In genomic region chr6:42354076-42355019, GRCm38 (mm10) we compare ENCODE assay signal across 9 mouse cellular contexts. TPM values are rescaled to one million over a fixed set of nuclear protein-coding genes. Genes with fewer than 3 reads are reported as not detected.
DNase-seq lines count a peak whose midpoint lies in the region; ATAC-seq and TF ChIP-seq lines count a peak whose summit lies in the region.
"Had no signal": no experiment of that assay in that cellular context is flagged by ENCODE, and none has a peak within 500 bp of the region (broad histone marks: within the 10 kb centered on the region; RNA-seq: fewer than 3 reads in every experiment).

No protein-coding gene starts in this region.

- no peaks in the 10 kb centered on the region for H3K27me3 ChIP-seq in liver, embryonic 12.5 days (replicated peaks)
- H3K27me3 ChIP-seq in stomach, postnatal 0 days (ENCODE audit: control insufficient read depth, insufficient read depth, low read length), result no peaks in the 10 kb centered on the region
- H3K27me3 ChIP-seq: neural tube, embryonic 12.5 days had no signal

- ATAC-seq in CD4-positive, CD25-positive, alpha-beta regulatory T cell, adult 4 months, result no peak
- no peak for ATAC-seq in liver, embryonic 12.5 days
- ATAC-seq in stomach, postnatal 0 days (ENCODE audit: low FRiP score, low TSS enrichment), result no peak

- peaks cover 60% of the 10 kb centered on the region for H3K36me3 ChIP-seq in liver, embryonic 12.5 days
- H3K36me3 ChIP-seq in stomach, postnatal 0 days (ENCODE audit: control insufficient read depth, insufficient read depth, low read length), result peaks cover 23% of the 10 kb centered on the region

- WGBS in liver, embryonic 12.5 days (ENCODE audit: insufficient replicate concordance), result 16% methylated on average over 11 of the region's 11 CpGs
- 40% methylated on average over 11 of the region's 11 CpGs for WGBS in stomach, postnatal 0 days

- 0 out of 2 replicates have a peak overlapping the region, but pooled peaks have one; percentile 12 for H3K9ac ChIP-seq in liver, embryonic 12.5 days
- H3K9ac ChIP-seq in stomach, postnatal 0 days (ENCODE audit: low read length), result no peak overlapping the region
- H3K9ac ChIP-seq: neural tube, embryonic 12.5 days had no signal

- no peak for TF ChIP-seq CTCF in embryonic fibroblast, embryonic 13.5 days (IDR thresholded peaks at IDR 0.05; ENCODE audit: borderline replicate concordance, insufficient read depth, low read length)
- TF ChIP-seq CTCF in stomach, postnatal 0 days (IDR thresholded peaks at IDR 0.05; ENCODE audit: low read depth), result no peak

- intact Hi-C loops in left cerebral cortex, postnatal 4 days (cut with DNase I), result no loop called here

- peak overlapping the region; percentile 90; the same call in 1 of the 2 replicates for H3K27ac ChIP-seq in embryonic fibroblast, embryonic 13.5 days (ENCODE audit: insufficient read depth, low read length)
- H3K27ac ChIP-seq in liver, embryonic 12.5 days, result peak overlapping the region; percentile 63; the same call in 1 of the 2 replicates
- H3K27ac ChIP-seq in stomach, postnatal 0 days (replicated peaks), result 0 out of 2 replicates have a peak overlapping the region, but pooled peaks have one; percentile 1
- H3K27ac ChIP-seq: neural tube, embryonic 12.5 days had no signal

- TF ChIP-seq EP300 in stomach, postnatal 0 days (optimal IDR thresholded peaks at IDR 0.05), result no peak

- peak overlapping the region; percentile 95 for H3K4me2 ChIP-seq in liver, embryonic 12.5 days
- peak overlapping the region; percentile 1; the same call in 1 of the 2 replicates for H3K4me2 ChIP-seq in stomach, postnatal 0 days (replicated peaks; ENCODE audit: low read depth)
- H3K4me2 ChIP-seq: neural tube, embryonic 12.5 days had no signal

- no peak for TF ChIP-seq POLR2A in embryonic fibroblast, embryonic 13.5 days (IDR thresholded peaks at IDR 0.05; ENCODE audit: low read depth, low read length)

- H3K4me3 ChIP-seq in embryonic fibroblast, embryonic 13.5 days (ENCODE audit: insufficient read depth, low read length), result peak overlapping the region; percentile 90
- H3K4me3 ChIP-seq in liver, embryonic 12.5 days, result peak overlapping the region; percentile 21
- no peak overlapping the region for H3K4me3 ChIP-seq in stomach, postnatal 0 days (ENCODE audit: low read depth, low read length)
- H3K4me3 ChIP-seq: neural tube, embryonic 12.5 days had no signal

- H3K4me1 ChIP-seq in embryonic fibroblast, embryonic 13.5 days (ENCODE audit: control insufficient read depth, insufficient read depth, low read length), result peaks cover 26% of the 10 kb centered on the region
- H3K4me1 ChIP-seq in liver, embryonic 12.5 days, result peaks cover 58% of the 10 kb centered on the region
- peaks cover 15% of the 10 kb centered on the region for H3K4me1 ChIP-seq in stomach, postnatal 0 days (replicated peaks; ENCODE audit: control insufficient read depth, insufficient read depth)

- peak; percentile 23 for DNase-seq in CD4-positive, CD25-positive, alpha-beta regulatory T cell, adult 2 months (ENCODE audit: low read depth, low spot score)
- DNase-seq in left cerebral cortex, postnatal 4 days, result peak; percentile 17
- no peak for DNase-seq in left cerebral cortex, adult 11 months (ENCODE audit: low spot score)
- peak; percentile 39 for DNase-seq in stomach, postnatal 0 days (ENCODE audit: low spot score)
- DNase-seq in layer of hippocampus, adult 8-10 months (ENCODE audit: low spot score in 2 of 2), result no peak

- H3K9me3 ChIP-seq in liver, embryonic 12.5 days (replicated peaks), result no peaks in the 10 kb centered on the region
- H3K9me3 ChIP-seq in stomach, postnatal 0 days (ENCODE audit: control insufficient read depth, low read length), result no peaks in the 10 kb centered on the region
- H3K9me3 ChIP-seq: neural tube, embryonic 12.5 days had no signal

RNA-seq across cellular contexts. Expression of gene Zyx, which starts 4.9 kb away (rescaled TPM):
- polyA plus RNA-seq in CD4-positive, CD25-positive, alpha-beta regulatory T cell, adult 4 months (2017; shearing (Covaris generic)), result 10 to 100 TPM; 37.2 to 50.6 TPM
- total RNA-seq in left cerebral cortex, postnatal 4 days (2021), result 10 to 100 TPM; 43.9 to 49.8 TPM
- 250 and 305 TPM in 2 replicates for polyA plus RNA-seq in embryonic fibroblast, embryonic 13.5 days (2011; ENCODE audit: insufficient read length, low read depth, missing spikeins)
- 66.3 and 66.5 TPM in 2 replicates for polyA plus RNA-seq in liver, embryonic 12.5 days (2016; fragmentation: Nextera tagmentation; extraction: Ambion mirVana)
- polyA plus RNA-seq in stomach, postnatal 0 days (2015; fragmentation: Nextera tagmentation; extraction: Ambion mirVana), result 60.5 and 68.0 TPM in 2 replicates
- 10 to 100 TPM; 36.5 to 52.5 (median 44.5) TPM for total RNA-seq in layer of hippocampus, adult 8-10 months (2022)

RNA-seq across cellular contexts. Expression of gene Epha1, which starts 18.7 kb away (rescaled TPM):
- polyA plus RNA-seq in CD4-positive, CD25-positive, alpha-beta regulatory T cell, adult 4 months (2017; shearing (Covaris generic)), result 1 to 10 TPM in 1 of 2 experiments, under 1 TPM in 1; 0.98 to 1.2 TPM
- total RNA-seq in left cerebral cortex, postnatal 4 days (2021), result under 1 TPM; 0.14 to 0.18 TPM
- polyA plus RNA-seq in embryonic fibroblast, embryonic 13.5 days (2011; ENCODE audit: insufficient read length, low read depth, missing spikeins), result 2.1 and 5.2 TPM in 2 replicates
- polyA plus RNA-seq in liver, embryonic 12.5 days (2016; fragmentation: Nextera tagmentation; extraction: Ambion mirVana), result 2.6 and 3.4 TPM in 2 replicates
- polyA plus RNA-seq in stomach, postnatal 0 days (2015; fragmentation: Nextera tagmentation; extraction: Ambion mirVana), result 19.9 and 20.1 TPM in 2 replicates
- under 1 TPM; 0.14 to 0.36 (median 0.15) TPM for total RNA-seq in layer of hippocampus, adult 8-10 months (2022)

RNA-seq across cellular contexts. Expression of gene Fam131b, which starts 29.9 kb away (rescaled TPM):
- polyA plus RNA-seq in CD4-positive, CD25-positive, alpha-beta regulatory T cell, adult 4 months (2017; shearing (Covaris generic)), result not detected
- 10 to 100 TPM; 83.4 to 92.0 TPM for total RNA-seq in left cerebral cortex, postnatal 4 days (2021)
- 5.7 and 6.7 TPM in 2 replicates for polyA plus RNA-seq in embryonic fibroblast, embryonic 13.5 days (2011; ENCODE audit: insufficient read length, low read depth, missing spikeins)
- polyA plus RNA-seq in liver, embryonic 12.5 days (2016; fragmentation: Nextera tagmentation; extraction: Ambion mirVana), result not detected in 2 replicates
- polyA plus RNA-seq in stomach, postnatal 0 days (2015; fragmentation: Nextera tagmentation; extraction: Ambion mirVana), result 0.10 and 0.12 TPM in 2 replicates
- total RNA-seq in layer of hippocampus, adult 8-10 months (2022), result 10 to 100 TPM; 72.3 to 80.0 (median 75.9) TPM

RNA-seq across cellular contexts. Expression of gene Tas2r143, which starts 45.7 kb away (rescaled TPM):
- polyA plus RNA-seq in CD4-positive, CD25-positive, alpha-beta regulatory T cell, adult 4 months (2017; shearing (Covaris generic)), result not detected
- not detected for total RNA-seq in left cerebral cortex, postnatal 4 days (2021)
- not detected in 2 replicates for polyA plus RNA-seq in embryonic fibroblast, embryonic 13.5 days (2011; ENCODE audit: insufficient read length, low read depth, missing spikeins)
- polyA plus RNA-seq in liver, embryonic 12.5 days (2016; fragmentation: Nextera tagmentation; extraction: Ambion mirVana), result not detected in 2 replicates
- polyA plus RNA-seq in stomach, postnatal 0 days (2015; fragmentation: Nextera tagmentation; extraction: Ambion mirVana), result not detected in 2 replicates
- total RNA-seq in layer of hippocampus, adult 8-10 months (2022), result not detected
- polyA plus RNA-seq: neural tube, embryonic 12.5 days had no signal

RNA-seq across cellular contexts. Expression of gene Tas2r135, which starts 50.9 kb away (rescaled TPM):
- polyA plus RNA-seq in CD4-positive, CD25-positive, alpha-beta regulatory T cell, adult 4 months (2017; shearing (Covaris generic)), result not detected
- total RNA-seq in left cerebral cortex, postnatal 4 days (2021), result under 1 TPM in 1 of 2 experiments, not detected in 1; 0.36 TPM
- polyA plus RNA-seq in embryonic fibroblast, embryonic 13.5 days (2011; ENCODE audit: insufficient read length, low read depth, missing spikeins), result not detected in 2 replicates
- not detected in 2 replicates for polyA plus RNA-seq in liver, embryonic 12.5 days (2016; fragmentation: Nextera tagmentation; extraction: Ambion mirVana)
- not detected in 2 replicates for polyA plus RNA-seq in stomach, postnatal 0 days (2015; fragmentation: Nextera tagmentation; extraction: Ambion mirVana)
- under 1 TPM in 1 of 4 experiments, not detected in 3; 0.29 TPM for total RNA-seq in layer of hippocampus, adult 8-10 months (2022)
- polyA plus RNA-seq: neural tube, embryonic 12.5 days had no signal

Comparison
In these comparisons a context has a peak if more than half of its experiments do, and no peak if none do; other contexts are left out.
1. DNase-seq: peak in CD4-positive, CD25-positive, alpha-beta regulatory T cell, adult 2 months (single experiment), left cerebral cortex, postnatal 4 days (single experiment) and stomach, postnatal 0 days (single experiment); none in left cerebral cortex, adult 11 months (single experiment) and layer of hippocampus, adult 8-10 months (0 of 2).
2. H3K27ac ChIP-seq: peak in every context shown above with its lines; median percentile 90 in embryonic fibroblast, embryonic 13.5 days; 63 in liver, embryonic 12.5 days; 1 in stomach, postnatal 0 days.